Mouse (Mus musculus) forebrain, embryonic 16.5 days (tissue): ENCODE results near the gene Rft1. TPM values are rescaled to one million over a fixed set of nuclear protein-coding genes. Genes with fewer than 3 reads are reported as not detected.
A peak's percentile ranks its signal among the peaks of the same experiment; 100 is the strongest.

Experiments
- ATAC-seq: fragments of 200-750 bp; cut with Nextera tagmentation; 2 replicates; pipeline ENCODE4 v1.8.0; 2017; ENCODE audit warnings: mild to moderate bottlenecking, moderate library complexity
- H3K27ac ChIP-seq: fragments of 300-500 bp; sonication (generic); 2 replicates; pipeline ENCODE4 v1.5.1; 2014; ENCODE audit warnings: low read length, control low read depth
- H3K27me3 ChIP-seq: fragments of 300-500 bp; sonication (generic); replicated peaks from 2 replicates; pipeline ENCODE4 v1.6.1; 2014; ENCODE audit warnings: low read length; ENCODE audit not compliant: control insufficient read depth, insufficient read depth
- H3K36me3 ChIP-seq: fragments of 300-500 bp; sonication (generic); 2 replicates; pipeline ENCODE4 v1.6.1; 2014; ENCODE audit not compliant: control insufficient read depth, insufficient read depth
- H3K4me1 ChIP-seq: fragments of 300-500 bp; sonication (generic); replicated peaks from 2 replicates; pipeline ENCODE4 v1.6.1; 2014; ENCODE audit warnings: low read length; ENCODE audit not compliant: control insufficient read depth, insufficient read depth
- H3K4me2 ChIP-seq: fragments of 300-500 bp; sonication (generic); 2 replicates; pipeline ENCODE4 v1.6.1; 2014; ENCODE audit warnings: mild to moderate bottlenecking, low read length, control low read depth
- H3K4me3 ChIP-seq: fragments of 300-500 bp; sonication (generic); replicated peaks from 2 replicates; pipeline ENCODE4 v1.5.1; 2014; ENCODE audit warnings: mild to moderate bottlenecking, low read length, control low read depth
- H3K9ac ChIP-seq: fragments of 300-500 bp; sonication (generic); replicated peaks from 2 replicates; pipeline ENCODE4 v1.6.1; 2014; ENCODE audit warnings: low read depth, low read length, control low read depth
- H3K9me3 ChIP-seq: fragments of 300-500 bp; sonication (generic); 2 replicates; pipeline ENCODE4 v1.6.1; 2016; ENCODE audit warnings: low read length; ENCODE audit not compliant: control insufficient read depth
- WGBS: fragments of 180-500 bp; shearing (Covaris S2); extraction: QIAGEN DNeasy Blood & Tissue Kit; methylation state at CpG from one replicate; pipeline ENCODE4 v1.1.7; 2014; 5-methylcytosine and 5-hydroxymethylcytosine counted together
- polyA plus RNA-seq: library from polyadenylated mRNA; unstranded; fragments of >200 nt; fragmentation: Nextera tagmentation; extraction: Ambion mirVana; gene quantifications from 2 replicates; pipeline ENCODE4 v1.2.1, GENCODE M21; 2015

Rft1 gene
- polyA plus RNA-seq, 1 experiment from 2014 or later = 8.5 TPM

- 97% methylated on average over 3 of the region's 3 CpGs for WGBS
- Histone ChIP-seq H3K9ac (no peak overlapping the region), H3K4me2 (no peak overlapping the region), H3K4me1 (peaks cover 3% of the 10 kb centered on the region), H3K4me3 (no peak overlapping the region), H3K9me3 (no peaks in the 10 kb centered on the region), H3K36me3 (peaks cover 3% of the 10 kb centered on the region; the same call in 1 of the 2 replicates), H3K27ac (no peak overlapping the region), H3K27me3 (no peaks in the 10 kb centered on the region)
- no peak for ATAC-seq
Measured at GRCm38 (mm10) chr14:30690685-30691084, 36.5 kb downstream of the Rft1 start.

GRCm38 (mm10) chr14:30692439-30692838, 38.3 kb downstream of the Rft1 start:
- WGBS = 87% methylated on average over 6 of the region's 6 CpGs
- no peak for ATAC-seq
- H3K27ac ChIP-seq = no peak overlapping the region
- H3K36me3 ChIP-seq = peaks cover 3% of the 10 kb centered on the region; the same call in 1 of the 2 replicates
- no peak overlapping the region for H3K4me2 ChIP-seq
- no peaks in the 10 kb centered on the region for H3K9me3 ChIP-seq
- no peaks in the 10 kb centered on the region for H3K27me3 ChIP-seq
- H3K4me3 ChIP-seq = no peak overlapping the region
- peaks cover 3% of the 10 kb centered on the region for H3K4me1 ChIP-seq
- no peak overlapping the region for H3K9ac ChIP-seq

GRCm38 (mm10) chr14:30694786-30695185, 40.6 kb downstream of the Rft1 start:
- no peak overlapping the region for H3K9ac ChIP-seq
- no peak for ATAC-seq
- peaks cover 3% of the 10 kb centered on the region; the same call in 1 of the 2 replicates for H3K36me3 ChIP-seq
- H3K4me3 ChIP-seq = no peak overlapping the region
- WGBS = 91% methylated on average over 2 of the region's 2 CpGs
- peaks cover 3% of the 10 kb centered on the region for H3K4me1 ChIP-seq
- no peaks in the 10 kb centered on the region for H3K9me3 ChIP-seq
- no peak overlapping the region for H3K27ac ChIP-seq
- H3K27me3 ChIP-seq = no peaks in the 10 kb centered on the region
- H3K4me2 ChIP-seq = no peak overlapping the region

- Histone ChIP-seq H3K9me3 (no peaks in the 10 kb centered on the region), H3K4me1 (peaks cover 3% of the 10 kb centered on the region), H3K27me3 (no peaks in the 10 kb centered on the region), H3K9ac (no peak overlapping the region), H3K27ac (no peak overlapping the region), H3K36me3 (no peaks in the 10 kb centered on the region), H3K4me3 (no peak overlapping the region), H3K4me2 (no peak overlapping the region)
- WGBS = 14% methylated on average over 4 of the region's 4 CpGs
- 0 out of 2 replicates have a peak, but pooled peaks have one; percentile 50 for ATAC-seq
Measured at GRCm38 (mm10) chr14:30695609-30696008, 41.4 kb downstream of the Rft1 start.

GRCm38 (mm10) chr14:30697407-30698052, 43.4 kb downstream of the Rft1 start:
- no peaks in the 10 kb centered on the region for H3K36me3 ChIP-seq
- 58% methylated on average over 15 of the region's 15 CpGs for WGBS
- ATAC-seq = peak; percentile 63
- H3K9me3 ChIP-seq = no peaks in the 10 kb centered on the region
- no peak overlapping the region for H3K4me3 ChIP-seq
- H3K9ac ChIP-seq = no peak overlapping the region
- no peak overlapping the region; the same call in 1 of the 2 replicates for H3K27ac ChIP-seq
- H3K27me3 ChIP-seq = no peaks in the 10 kb centered on the region
- H3K4me1 ChIP-seq = peaks cover 3% of the 10 kb centered on the region
- no peak overlapping the region for H3K4me2 ChIP-seq

- 37% methylated on average over 8 of the region's 8 CpGs for WGBS
- Histone ChIP-seq H3K27me3 (no peaks in the 10 kb centered on the region), H3K9ac (no peak overlapping the region), H3K27ac (no peak overlapping the region), H3K36me3 (no peaks in the 10 kb centered on the region), H3K4me1 (peaks cover 3% of the 10 kb centered on the region), H3K9me3 (no peaks in the 10 kb centered on the region), H3K4me2 (no peak overlapping the region), H3K4me3 (no peak overlapping the region)
- no peak for ATAC-seq
Measured at GRCm38 (mm10) chr14:30699656-30700055, 45.5 kb downstream of the Rft1 start.

- Histone ChIP-seq H3K9me3 (no peaks in the 10 kb centered on the region), H3K27me3 (no peaks in the 10 kb centered on the region), H3K36me3 (no peaks in the 10 kb centered on the region), H3K4me1 (no peaks in the 10 kb centered on the region), H3K9ac (no peak overlapping the region), H3K4me2 (no peak overlapping the region), H3K27ac (no peak overlapping the region), H3K4me3 (no peak overlapping the region)
- ATAC-seq = no peak
- 58% methylated on average over 5 of the region's 5 CpGs for WGBS
Measured at GRCm38 (mm10) chr14:30702512-30702911, 48.4 kb downstream of the Rft1 start.

- no peak for ATAC-seq
- no peaks in the 10 kb centered on the region for H3K27me3 ChIP-seq
- H3K9ac ChIP-seq = no peak overlapping the region
- no peaks in the 10 kb centered on the region for H3K9me3 ChIP-seq
- H3K36me3 ChIP-seq = no peaks in the 10 kb centered on the region
- WGBS = 91% methylated on average over 5 of the region's 5 CpGs
- H3K4me1 ChIP-seq = no peaks in the 10 kb centered on the region
- H3K4me2 ChIP-seq = no peak overlapping the region
- no peak overlapping the region for H3K4me3 ChIP-seq
- H3K27ac ChIP-seq = no peak overlapping the region
Measured at GRCm38 (mm10) chr14:30703079-30703478, 48.9 kb downstream of the Rft1 start.

GRCm38 (mm10) chr14:30704098-30704855, 50.1 kb downstream of the Rft1 start:
- ATAC-seq = no peak
- H3K4me2 ChIP-seq = no peak overlapping the region
- no peak overlapping the region for H3K27ac ChIP-seq
- H3K36me3 ChIP-seq = no peaks in the 10 kb centered on the region
- no peaks in the 10 kb centered on the region for H3K4me1 ChIP-seq
- 81% methylated on average over 8 of the region's 8 CpGs for WGBS
- H3K9ac ChIP-seq = no peak overlapping the region
- no peak overlapping the region for H3K4me3 ChIP-seq
- H3K9me3 ChIP-seq = no peaks in the 10 kb centered on the region
- no peaks in the 10 kb centered on the region for H3K27me3 ChIP-seq
